Mouse (Mus musculus): ENCODE data around the gene Bak1. TPM values are rescaled to one million over a fixed set of nuclear protein-coding genes. Genes with fewer than 3 reads are reported as not detected.
A peak's percentile ranks its signal among the peaks of the same experiment; 100 is the strongest.

The Bak1 gene
- total and polyA plus RNA-seq, 3 experiments = 75.4 to 150 TPM; not detected in 1

DNA sequence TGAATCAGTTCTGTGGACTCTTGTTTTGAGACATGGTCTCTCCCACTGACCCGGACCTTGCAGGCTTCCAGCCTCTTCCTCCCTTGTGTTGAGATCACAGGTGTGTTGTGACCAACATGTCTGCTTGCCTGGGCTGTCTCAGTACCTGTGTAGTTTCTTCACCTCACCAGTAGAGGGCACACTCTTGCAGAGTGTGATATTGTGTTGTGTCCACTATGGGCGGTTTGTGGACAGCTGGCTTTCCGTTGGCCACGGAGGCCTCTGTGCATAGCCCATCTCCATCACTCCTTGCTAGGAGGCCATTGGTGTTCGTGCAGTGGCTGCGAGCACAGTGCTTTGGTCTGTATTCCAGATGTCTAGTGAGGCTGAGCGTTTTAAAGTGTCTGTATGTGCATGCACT is 48.3 kb upstream of the Bak1 start:
- Histone ChIP-seq H3K9ac (ENCODE audit: control insufficient read depth, low read depth, low read length, poor library complexity, severe bottlenecking) (no peak overlapping the region), H3K4me1 (ENCODE audit: control insufficient read depth in 1 of 2, insufficient read depth in 2 of 2, low read length in 2 of 2) (0 out of 4 replicates have a peak, but pooled peaks cover 0 to 8% of the 10 kb centered on the region in 2 experiments), H3K27ac (ENCODE audit: control insufficient read depth, low read depth, low read length) (no peak overlapping the region), H3K79me2 (ENCODE audit: control insufficient read depth, insufficient read depth, low read length, poor library complexity) (no peaks in the 10 kb centered on the region), H3K36me3 (ENCODE audit: control insufficient read depth in 1 of 2, insufficient read depth in 2 of 2, low read length in 2 of 2) (peaks cover 0 to 4% of the 10 kb centered on the region in 2 experiments; a peak in 2 of 4 replicates), H3K9me3 (replicated peaks; ENCODE audit: insufficient read depth, low read length) (no peaks in the 10 kb centered on the region), H3K27me3 (ENCODE audit: control insufficient read depth in 1 of 2, insufficient read depth in 2 of 2, low read length in 2 of 2) (no peaks in the 10 kb centered on the region; a peak in 1 of 4 replicates), H3K4me3 (ENCODE audit: control insufficient read depth in 1 of 2, insufficient read depth in 1 of 2, low read depth in 2 of 2, low read length in 2 of 2) (no peak overlapping the region)
- no peak for DNase-seq (ENCODE audit: low read depth, low spot score)
- TF ChIP-seq CTCF (IDR thresholded peaks at IDR 0.05 in 2 of 3, conservative IDR thresholded peaks at IDR 0.05 in 1 of 3; ENCODE audit: control insufficient read depth in 1 of 3, insufficient read depth in 1 of 3, low read depth in 2 of 3, low read length in 3 of 3, poor library complexity in 1 of 3, severe bottlenecking in 1 of 3) (peak; percentile 21 to 55 (median 25); a peak in 4 of 6 replicates), KAT2A (conservative IDR thresholded peaks at IDR 0.05; ENCODE audit: low read depth, low read length) (no peak), CHD2 (IDR thresholded peaks at IDR 0.05; ENCODE audit: low read length) (no peak), SMC3 (IDR thresholded peaks at IDR 0.05; ENCODE audit: low read depth, low read length) (no peak), JUND (IDR thresholded peaks at IDR 0.05; ENCODE audit: low read depth, low read length) (no peak), USF1 (IDR thresholded peaks at IDR 0.05; ENCODE audit: low read depth, low read length) (no peak), MAX (IDR thresholded peaks at IDR 0.05; ENCODE audit: low read length) (no peak)

DNA sequence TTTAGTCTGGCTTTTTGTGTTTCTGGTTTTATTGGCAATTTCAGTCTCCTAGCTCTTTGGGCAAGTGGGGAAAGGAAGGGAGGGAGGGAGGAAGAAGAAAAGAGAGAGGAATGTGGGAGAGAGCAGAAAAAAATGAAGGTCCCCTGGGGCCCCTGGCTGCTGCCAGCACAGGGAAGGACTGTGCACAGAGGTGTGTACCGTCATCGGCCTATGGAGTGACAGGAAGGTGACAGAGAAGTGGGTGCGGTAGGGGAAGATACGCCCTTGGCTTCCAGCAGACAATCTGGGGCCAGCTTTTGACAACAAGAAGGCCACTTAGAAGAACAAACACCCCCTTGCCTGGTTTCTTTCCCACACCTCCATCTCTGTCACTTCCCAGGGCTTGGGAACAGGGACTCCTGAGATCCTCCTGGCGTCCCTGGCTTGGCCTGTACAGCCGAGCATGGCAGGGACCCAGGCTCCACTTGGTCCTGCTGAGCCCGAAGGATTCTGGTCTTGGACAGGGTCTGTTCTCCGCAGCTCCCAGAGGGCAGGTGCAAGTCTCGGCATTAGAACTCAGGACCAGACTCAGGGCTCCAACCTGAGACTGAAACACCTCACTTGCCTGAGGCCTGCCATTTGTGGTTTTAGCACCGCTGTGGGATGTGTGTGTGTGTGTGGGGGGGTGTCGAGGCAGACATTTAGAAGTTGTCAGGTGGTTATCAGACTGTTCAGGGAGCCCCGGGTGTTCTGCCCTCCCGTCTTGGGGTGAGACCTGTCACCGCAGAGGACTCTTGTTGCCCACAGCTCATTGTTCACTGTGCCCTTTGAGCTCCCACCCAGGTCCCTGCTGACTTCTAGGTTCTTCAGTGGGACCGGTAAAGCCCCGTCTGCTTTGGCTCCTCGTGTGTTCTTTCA is 46.3 kb upstream of the Bak1 start:
- H3K9ac ChIP-seq (ENCODE audit: control insufficient read depth, low read depth, low read length, poor library complexity, severe bottlenecking) = no peak overlapping the region
- H3K9me3 ChIP-seq (replicated peaks; ENCODE audit: insufficient read depth, low read length) = no peaks in the 10 kb centered on the region
- H3K4me1 ChIP-seq (ENCODE audit: control insufficient read depth in 1 of 2, insufficient read depth in 2 of 2, low read length in 2 of 2) = no peaks in the 10 kb centered on the region
- H3K4me3 ChIP-seq (ENCODE audit: control insufficient read depth in 1 of 2, insufficient read depth in 1 of 2, low read depth in 2 of 2, low read length in 2 of 2) = no peak overlapping the region
- H3K79me2 ChIP-seq (ENCODE audit: control insufficient read depth, insufficient read depth, low read length, poor library complexity) = no peaks in the 10 kb centered on the region
- H3K36me3 ChIP-seq (ENCODE audit: control insufficient read depth in 1 of 2, insufficient read depth in 2 of 2, low read length in 2 of 2) = no peaks in the 10 kb centered on the region
- no peaks in the 10 kb centered on the region; a peak in 1 of 4 replicates for H3K27me3 ChIP-seq (ENCODE audit: control insufficient read depth in 1 of 2, insufficient read depth in 2 of 2, low read length in 2 of 2)
- TF ChIP-seq MAFK (IDR thresholded peaks at IDR 0.05; ENCODE audit: borderline replicate concordance, low read depth, low read length) (no peak), ZNF384 (IDR thresholded peaks at IDR 0.05; ENCODE audit: low read depth, low read length) (no peak), SIN3A (IDR thresholded peaks at IDR 0.05; ENCODE audit: low read length) (no peak)
- H3K27ac ChIP-seq (ENCODE audit: control insufficient read depth, low read depth, low read length) = no peak overlapping the region
- DNase-seq (ENCODE audit: low read depth, low spot score) = no peak

DNA sequence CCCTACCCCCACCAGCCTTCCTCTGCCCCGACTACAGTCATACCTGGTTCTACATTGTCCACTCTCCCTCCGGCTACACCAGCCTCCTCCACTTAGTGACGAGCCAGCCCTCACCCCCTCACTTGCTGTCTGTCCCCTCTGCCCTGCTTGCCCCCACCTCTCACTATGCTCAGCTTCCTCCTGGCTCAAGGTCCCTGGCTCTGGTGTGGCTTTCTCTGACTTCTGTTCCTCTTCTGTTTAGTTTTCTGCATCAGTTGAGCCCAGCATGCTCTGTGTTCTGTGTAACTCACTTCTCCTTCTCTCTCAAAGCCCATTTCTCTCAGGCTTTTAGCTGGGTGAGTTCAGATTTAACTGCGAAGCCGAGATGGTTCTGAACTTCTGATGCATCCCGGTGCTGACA is 45.4 kb upstream of the Bak1 start:
- Histone ChIP-seq H3K27me3 (ENCODE audit: control insufficient read depth in 1 of 2, insufficient read depth in 2 of 2, low read length in 2 of 2) (no peaks in the 10 kb centered on the region; a peak in 1 of 4 replicates), H3K4me3 (ENCODE audit: control insufficient read depth in 1 of 2, insufficient read depth in 1 of 2, low read depth in 2 of 2, low read length in 2 of 2) (no peak overlapping the region), H3K4me1 (ENCODE audit: control insufficient read depth in 1 of 2, insufficient read depth in 2 of 2, low read length in 2 of 2) (no peaks in the 10 kb centered on the region), H3K79me2 (ENCODE audit: control insufficient read depth, insufficient read depth, low read length, poor library complexity) (no peaks in the 10 kb centered on the region), H3K36me3 (ENCODE audit: control insufficient read depth in 1 of 2, insufficient read depth in 2 of 2, low read length in 2 of 2) (no peaks in the 10 kb centered on the region), H3K27ac (ENCODE audit: control insufficient read depth, low read depth, low read length) (no peak overlapping the region), H3K9ac (ENCODE audit: control insufficient read depth, low read depth, low read length, poor library complexity, severe bottlenecking) (no peak overlapping the region), H3K9me3 (replicated peaks; ENCODE audit: insufficient read depth, low read length) (no peaks in the 10 kb centered on the region)
- TF ChIP-seq ZC3H11A (IDR thresholded peaks at IDR 0.05; ENCODE audit: low read depth, low read length) (no peak), MAX (IDR thresholded peaks at IDR 0.05; ENCODE audit: low read length) (no peak), ETS1 (IDR thresholded peaks at IDR 0.05; ENCODE audit: low read depth, low read length) (no peak), MAZ (IDR thresholded peaks at IDR 0.05; ENCODE audit: low read depth, low read length) (no peak), MAFK (IDR thresholded peaks at IDR 0.05; ENCODE audit: borderline replicate concordance, low read depth, low read length) (no peak), TCF12 (IDR thresholded peaks at IDR 0.05; ENCODE audit: low read depth, low read length) (no peak), SMC3 (IDR thresholded peaks at IDR 0.05; ENCODE audit: low read depth, low read length) (no peak), MXI1 (IDR thresholded peaks at IDR 0.05; ENCODE audit: low read depth, low read length) (no peak), POLR2A (IDR thresholded peaks at IDR 0.05; ENCODE audit: control insufficient read depth in 1 of 2, insufficient read depth in 1 of 2, low read depth in 1 of 2, low read length in 2 of 2, poor library complexity in 1 of 2) (no peak)
- peak; percentile 23 for DNase-seq (ENCODE audit: low read depth, low spot score)

All from MEL (cell line).